Mouse (Mus musculus): ENCODE measurements around the gene Rora. TPM values are rescaled to one million over a fixed set of nuclear protein-coding genes. Genes with fewer than 3 reads are reported as not detected.

The Rora gene
- total RNA-seq, 2 experiments from 2014 or later, result 94.6 to 95.7 TPM

- DNase-seq (ENCODE audit: low spot score in 2 of 2), result no peak
Measured at GRCm38 (mm10) chr9:68809536-68809935, 155.9 kb downstream of the Rora start.

DNA sequence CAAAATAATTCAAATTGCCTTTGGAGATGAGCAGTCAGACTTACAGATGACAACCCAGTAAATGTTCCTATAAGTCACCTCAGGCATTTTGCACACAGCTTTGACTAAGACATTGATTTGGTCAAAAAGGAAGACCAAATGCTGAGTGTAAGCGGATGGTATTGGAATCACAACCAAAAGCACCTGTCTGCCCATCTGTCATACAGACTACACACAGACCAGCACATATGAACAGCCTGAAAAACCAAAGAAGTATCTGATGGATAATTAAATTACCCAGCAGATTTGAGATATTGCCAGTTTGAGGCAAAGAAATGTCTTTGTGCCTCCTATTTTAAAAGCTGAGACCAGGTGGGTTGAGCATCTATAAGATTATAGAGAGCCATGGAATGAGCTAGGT, 161.1 kb downstream of the Rora start:
- DNase-seq (ENCODE audit: low spot score in 2 of 2), result no peak

GRCm38 (mm10) chr9:68815877-68816276, 162.3 kb downstream of the Rora start:
- no peak for DNase-seq (ENCODE audit: low spot score in 2 of 2)

DNA sequence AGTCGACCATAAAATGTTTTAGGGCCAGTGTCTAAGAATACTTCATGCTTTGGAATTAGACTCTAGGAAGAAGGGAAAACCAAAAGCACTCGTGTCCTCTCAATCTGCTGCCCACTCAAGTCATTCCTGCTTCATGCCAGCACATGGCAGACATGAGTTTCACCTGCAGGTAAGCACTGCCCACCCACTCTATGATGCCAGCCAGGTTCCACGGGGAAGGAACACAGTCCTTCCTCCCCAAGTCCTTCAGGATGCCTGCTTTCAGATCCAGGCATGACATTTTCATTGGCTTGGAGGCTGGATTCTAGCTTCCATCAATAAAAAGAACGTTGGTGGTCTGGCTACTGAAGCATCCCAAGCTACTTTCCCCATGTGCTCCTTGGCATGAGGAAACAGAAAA, 166.4 kb downstream of the Rora start:
- no peak for DNase-seq (ENCODE audit: low spot score in 2 of 2)

- DNase-seq (ENCODE audit: low spot score in 2 of 2), result no peak
Measured at GRCm38 (mm10) chr9:68820478-68820877, 166.9 kb downstream of the Rora start.

GRCm38 (mm10) chr9:68821388-68821787, 167.8 kb downstream of the Rora start:
- DNase-seq (ENCODE audit: low spot score in 2 of 2), result no peak

- DNase-seq (ENCODE audit: low spot score in 2 of 2), result no peak
Measured at GRCm38 (mm10) chr9:68823292-68823691, 169.7 kb downstream of the Rora start.

GRCm38 (mm10) chr9:68825107-68825506, 171.5 kb downstream of the Rora start:
- DNase-seq (ENCODE audit: low spot score in 2 of 2), result no peak

DNA sequence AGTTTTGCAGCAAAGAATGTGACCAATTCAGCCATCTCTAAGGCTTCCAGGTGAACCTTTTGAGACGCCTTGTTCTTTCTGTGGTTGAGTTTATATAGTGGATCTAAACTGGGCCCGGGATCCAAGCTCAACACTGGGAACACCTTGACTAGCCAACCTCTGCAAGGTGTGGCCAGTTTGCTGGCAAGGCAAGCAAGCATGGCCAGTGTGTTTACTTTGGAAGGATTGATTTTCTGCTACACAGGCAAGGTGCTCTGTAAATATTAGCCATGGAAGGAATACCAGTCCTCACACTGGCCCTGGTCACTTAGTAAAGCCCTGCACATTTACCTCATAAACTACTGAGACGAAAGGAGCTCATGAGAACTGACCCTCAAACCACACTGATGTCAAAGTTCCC, 172.3 kb downstream of the Rora start:
- no peak for DNase-seq (ENCODE audit: low spot score in 2 of 2)

DNA sequence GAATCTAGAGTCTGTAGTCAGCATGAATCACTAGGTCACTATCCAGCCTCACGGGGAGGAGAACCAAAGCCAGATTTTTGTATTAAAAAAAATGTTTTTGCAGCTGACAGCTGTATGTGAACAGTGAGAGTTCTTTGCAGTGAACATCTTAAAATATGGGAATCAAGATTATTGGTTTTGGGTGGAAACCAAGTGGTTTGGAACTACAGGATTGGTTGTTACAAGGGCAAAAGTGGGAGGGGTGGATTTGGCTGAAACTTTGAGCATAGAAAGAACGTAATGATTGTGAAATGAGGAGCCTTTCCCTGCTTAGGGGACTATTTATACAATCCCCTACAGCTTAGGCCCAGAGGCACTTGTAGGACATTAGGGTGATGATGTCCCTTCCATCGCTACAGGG, 173.9 kb downstream of the Rora start:
- no peak for DNase-seq (ENCODE audit: low spot score in 2 of 2)

GRCm38 (mm10) chr9:68829903-68830302, 176.3 kb downstream of the Rora start:
- no peak for DNase-seq (ENCODE audit: low spot score in 2 of 2)

DNA sequence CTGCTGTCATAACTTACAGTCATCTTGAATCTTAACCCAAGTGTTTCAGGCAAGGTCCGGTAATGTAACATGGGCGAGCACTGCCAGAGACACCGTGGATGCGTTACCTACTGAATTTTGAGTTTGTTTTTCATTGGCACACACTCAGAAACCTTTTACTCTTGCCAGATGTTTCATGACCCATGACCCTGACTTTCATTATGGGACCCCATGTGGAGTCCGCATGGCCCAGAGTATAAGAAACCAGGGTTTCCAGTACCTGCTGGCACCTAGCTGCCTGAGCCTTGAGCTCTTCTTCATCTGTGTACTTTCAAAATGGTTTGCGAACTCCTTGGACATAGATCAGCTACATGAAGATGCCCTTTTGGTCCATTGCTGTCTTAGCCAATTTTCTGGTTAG, 179.7 kb downstream of the Rora start:
- DNase-seq (ENCODE audit: low spot score in 2 of 2), result no peak

GRCm38 (mm10) chr9:68835037-68835649, 181.6 kb downstream of the Rora start:
- DNase-seq (ENCODE audit: low spot score in 2 of 2), result no peak

GRCm38 (mm10) chr9:68842134-68842892, 188.7 kb downstream of the Rora start:
- no peak for DNase-seq (ENCODE audit: low spot score in 2 of 2)

- DNase-seq (ENCODE audit: low spot score in 2 of 2), result no peak
Measured at GRCm38 (mm10) chr9:68845556-68845955, 192.0 kb downstream of the Rora start.

DNA sequence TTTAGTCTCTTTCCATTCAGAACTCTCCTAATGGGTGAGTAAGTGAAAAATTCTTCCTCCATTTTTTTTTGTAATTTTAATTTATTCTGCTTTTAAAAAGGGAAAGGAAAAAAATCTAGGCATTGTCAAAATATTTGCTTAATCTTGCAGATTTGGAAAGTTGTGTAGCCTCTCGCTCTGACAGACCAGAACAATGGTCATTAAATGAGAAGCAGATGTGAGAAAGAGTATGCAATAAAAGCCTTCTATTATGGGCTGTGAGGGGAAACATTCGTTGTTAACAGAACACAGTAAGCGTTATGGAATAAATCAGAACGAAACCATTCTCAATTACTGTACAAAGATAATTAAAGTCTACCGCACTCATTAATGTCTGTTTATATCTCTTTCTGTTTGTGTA, 196.7 kb downstream of the Rora start:
- no peak for DNase-seq (ENCODE audit: low spot score in 2 of 2)

GRCm38 (mm10) chr9:68852201-68852600, 198.6 kb downstream of the Rora start:
- no peak for DNase-seq (ENCODE audit: low spot score in 2 of 2)

DNA sequence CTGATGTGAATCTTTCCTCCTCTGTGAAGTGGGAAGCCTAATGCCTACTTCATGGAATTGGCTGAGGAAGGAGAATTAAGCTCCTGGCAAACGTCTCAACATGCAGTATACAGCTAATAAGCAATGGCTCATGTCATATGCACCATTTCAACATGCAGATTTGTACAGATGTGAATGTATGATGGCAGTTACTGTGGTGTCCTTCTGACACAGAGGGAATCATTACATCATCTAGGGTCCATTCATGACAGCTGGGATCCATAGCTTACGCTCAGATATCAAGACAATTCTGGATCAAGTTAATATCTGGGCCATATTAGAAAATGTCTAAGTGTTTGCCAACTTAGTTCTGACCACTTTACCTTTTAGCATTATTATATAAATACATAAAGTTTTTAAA, 199.3 kb downstream of the Rora start:
- no peak for DNase-seq (ENCODE audit: low spot score in 2 of 2)

DNA sequence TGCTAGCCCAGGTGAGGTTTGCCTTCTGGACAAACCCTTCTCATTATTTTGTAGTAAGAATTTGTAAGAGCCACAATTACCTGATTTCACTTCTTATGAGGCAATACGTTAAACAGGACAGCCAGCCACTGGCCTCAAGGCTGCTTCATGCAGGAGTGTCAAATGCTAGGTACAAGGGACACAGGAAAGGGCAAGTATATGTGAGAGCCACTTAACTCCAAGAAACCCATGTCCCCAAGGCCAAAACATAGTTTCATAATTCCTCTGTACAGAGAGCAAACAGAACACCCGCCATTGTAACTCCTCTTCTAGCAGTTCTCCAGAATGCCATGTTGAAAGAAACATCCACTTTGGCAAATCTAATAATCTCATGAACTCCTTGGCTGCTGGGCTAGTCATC, 205.9 kb downstream of the Rora start:
- DNase-seq (ENCODE audit: low spot score in 2 of 2), result no peak

DNA sequence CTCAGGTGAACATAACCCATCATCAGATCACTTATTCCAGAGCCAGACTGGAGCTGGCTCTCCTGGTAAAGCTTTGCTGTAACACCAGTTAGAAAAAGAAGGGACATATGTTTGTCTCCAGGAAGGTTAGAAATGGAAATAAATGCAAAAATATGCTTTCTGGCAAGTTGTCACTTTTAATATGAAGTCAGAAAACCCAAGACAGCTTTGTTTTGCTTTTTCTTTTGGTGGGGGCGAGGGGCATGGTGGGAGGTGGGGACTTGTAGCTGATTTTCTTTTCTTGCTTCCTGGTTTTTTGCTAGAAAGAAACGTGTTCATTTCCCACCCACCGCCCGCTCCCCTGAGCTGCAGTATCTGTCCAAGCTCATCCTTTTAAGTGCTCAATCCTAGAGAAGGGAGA, 212.7 kb downstream of the Rora start:
- no peak for DNase-seq (ENCODE audit: low spot score in 2 of 2)

- no peak for DNase-seq (ENCODE audit: low spot score in 2 of 2)
Measured at GRCm38 (mm10) chr9:68873838-68874237, 220.3 kb downstream of the Rora start.

GRCm38 (mm10) chr9:68874544-68874943, 221.0 kb downstream of the Rora start:
- no peak for DNase-seq (ENCODE audit: low spot score in 2 of 2)

GRCm38 (mm10) chr9:68875791-68876190, 222.2 kb downstream of the Rora start:
- DNase-seq (ENCODE audit: low spot score in 2 of 2), result no peak

Measured in adrenal gland, postnatal 4 days (tissue).